Mouse (Mus musculus) midbrain, embryonic 12.5 days (tissue): Measurements from ENCODE around the gene Dlx3. TPM values are rescaled to one million over a fixed set of nuclear protein-coding genes. Genes with fewer than 3 reads are reported as not detected.

Source experiments
- ATAC-seq: fragments of 200-750 bp; cut with Nextera tagmentation; 2 replicates; pipeline ENCODE4 v1.8.0; 2017; ENCODE audit warnings: low read depth, moderate TSS enrichment, moderate library complexity; ENCODE audit not compliant: low FRiP score
- H3K27ac ChIP-seq: fragments of 300-500 bp; sonication (generic); replicated peaks from 2 replicates; pipeline ENCODE4 v1.5.1; 2016; ENCODE audit warnings: mild to moderate bottlenecking
- H3K27me3 ChIP-seq: fragments of 300-500 bp; sonication (generic); 2 replicates; pipeline ENCODE4 v1.6.1; 2016; ENCODE audit warnings: mild to moderate bottlenecking
- H3K36me3 ChIP-seq: fragments of 300-500 bp; sonication (generic); 2 replicates; pipeline ENCODE4 v1.6.1; 2016
- H3K4me1 ChIP-seq: fragments of 300-500 bp; sonication (generic); 2 replicates; pipeline ENCODE4 v1.6.1; 2016
- H3K4me2 ChIP-seq: fragments of 300-500 bp; sonication (generic); replicated peaks from 2 replicates; pipeline ENCODE4 v1.6.1; 2016; ENCODE audit warnings: mild to moderate bottlenecking, moderate library complexity
- H3K4me3 ChIP-seq: fragments of 300-500 bp; sonication (generic); 2 replicates; pipeline ENCODE4 v1.5.1; 2016; ENCODE audit warnings: mild to moderate bottlenecking
- H3K9ac ChIP-seq: fragments of 300-500 bp; sonication (generic); replicated peaks from 2 replicates; pipeline ENCODE4 v1.6.1; 2016; ENCODE audit warnings: mild to moderate bottlenecking, moderate library complexity
- H3K9me3 ChIP-seq: fragments of 300-500 bp; sonication (generic); 2 replicates; pipeline ENCODE4 v1.6.1; 2016; ENCODE audit warnings: mild to moderate bottlenecking
- WGBS: fragments of 180-500 bp; shearing (Covaris S2); methylation state at CpG from one replicate; pipeline ENCODE4 v1.1.7; 2016; 5-methylcytosine and 5-hydroxymethylcytosine counted together
- polyA plus RNA-seq: library from polyadenylated mRNA; unstranded; fragments of >200 nt; fragmentation: Nextera tagmentation; extraction: Ambion mirVana; gene quantifications from 2 replicates; pipeline ENCODE4 v1.2.1, GENCODE M21; 2016

The Dlx3 gene
- 0.67 and 0.71 TPM in 2 replicates for polyA plus RNA-seq

GRCm38 (mm10) chr11:95119990-95120632 is at the start of gene Dlx3:
Gene Dlx3, plus strand, starts transcription at chr11:95120119.
- Histone ChIP-seq H3K36me3 (no peaks in the 10 kb centered on the region), H3K27ac (no peak within 1 kb of the TSS), H3K4me1 (peaks cover 22% of the 10 kb centered on the region), H3K9ac (no peak within 1 kb of the TSS; the same call in 1 of the 2 replicates), H3K27me3 (peaks cover 81% of the 10 kb centered on the region), H3K4me3 (peak within 1 kb of the TSS; percentile 43), H3K9me3 (no peaks in the 10 kb centered on the region), H3K4me2 (peak within 1 kb of the TSS; percentile 69)
- peak; percentile 55; the same call in 1 of the 2 replicates for ATAC-seq
- under 1% methylated on average over 54 of the region's 55 CpGs for WGBS

GRCm38 (mm10) chr11:95070140-95071107 is 49.5 kb upstream of the Dlx3 start:
- peaks cover 2% of the 10 kb centered on the region; the same call in 1 of the 2 replicates for H3K4me1 ChIP-seq
- no peak overlapping the region for H3K4me3 ChIP-seq
- no peaks in the 10 kb centered on the region for H3K9me3 ChIP-seq
- ATAC-seq: no peak
- no peak overlapping the region for H3K4me2 ChIP-seq
- H3K9ac ChIP-seq: no peak overlapping the region
- peaks cover 27% of the 10 kb centered on the region for H3K27me3 ChIP-seq
- WGBS: 73% methylated on average over 8 of the region's 8 CpGs
- no peak overlapping the region for H3K27ac ChIP-seq
- no peaks in the 10 kb centered on the region for H3K36me3 ChIP-seq

- no peak overlapping the region for H3K27ac ChIP-seq
- H3K27me3 ChIP-seq: peaks cover 35% of the 10 kb centered on the region
- WGBS: 60% methylated on average over 7 of the region's 7 CpGs
- H3K9ac ChIP-seq: no peak overlapping the region
- H3K4me3 ChIP-seq: no peak overlapping the region
- peaks cover 11% of the 10 kb centered on the region for H3K4me1 ChIP-seq
- ATAC-seq: no peak
- no peaks in the 10 kb centered on the region for H3K36me3 ChIP-seq
- no peaks in the 10 kb centered on the region for H3K9me3 ChIP-seq
- no peak overlapping the region for H3K4me2 ChIP-seq
These were observed 48.7 kb upstream of the Dlx3 start for GRCm38 (mm10) chr11:95071266-95071665.

- WGBS: 74% methylated on average over 7 of the region's 8 CpGs
- H3K27ac ChIP-seq: no peak overlapping the region
- no peaks in the 10 kb centered on the region for H3K9me3 ChIP-seq
- H3K4me3 ChIP-seq: no peak overlapping the region
- no peaks in the 10 kb centered on the region for H3K36me3 ChIP-seq
- peaks cover 16% of the 10 kb centered on the region for H3K4me1 ChIP-seq
- no peak for ATAC-seq
- H3K4me2 ChIP-seq: no peak overlapping the region
- H3K9ac ChIP-seq: no peak overlapping the region
- H3K27me3 ChIP-seq: peaks cover 44% of the 10 kb centered on the region
These were observed 47.8 kb upstream of the Dlx3 start for GRCm38 (mm10) chr11:95072136-95072535.

- H3K27ac ChIP-seq: no peak overlapping the region
- no peak overlapping the region for H3K4me2 ChIP-seq
- ATAC-seq: no peak
- H3K4me1 ChIP-seq: peaks cover 16% of the 10 kb centered on the region
- peaks cover 51% of the 10 kb centered on the region for H3K27me3 ChIP-seq
- no peak overlapping the region for H3K4me3 ChIP-seq
- H3K36me3 ChIP-seq: no peaks in the 10 kb centered on the region
- 82% methylated on average over 5 of the region's 5 CpGs for WGBS
- no peaks in the 10 kb centered on the region for H3K9me3 ChIP-seq
- no peak overlapping the region for H3K9ac ChIP-seq
These were observed 47.1 kb upstream of the Dlx3 start for GRCm38 (mm10) chr11:95072804-95073203.

GRCm38 (mm10) chr11:95073835-95074234 is 46.1 kb upstream of the Dlx3 start:
- no peak for ATAC-seq
- WGBS: 80% methylated on average over 4 of the region's 4 CpGs
- H3K4me1 ChIP-seq: peaks cover 16% of the 10 kb centered on the region
- no peak overlapping the region for H3K27ac ChIP-seq
- H3K4me3 ChIP-seq: no peak overlapping the region
- H3K36me3 ChIP-seq: no peaks in the 10 kb centered on the region
- H3K9ac ChIP-seq: no peak overlapping the region
- H3K4me2 ChIP-seq: no peak overlapping the region
- peaks cover 61% of the 10 kb centered on the region for H3K27me3 ChIP-seq
- H3K9me3 ChIP-seq: no peaks in the 10 kb centered on the region

GRCm38 (mm10) chr11:95074694-95075093 is 45.2 kb upstream of the Dlx3 start:
- Histone ChIP-seq H3K4me2 (0 out of 2 replicates have a peak overlapping the region, but pooled peaks have one; percentile 92), H3K36me3 (no peaks in the 10 kb centered on the region), H3K9ac (no peak overlapping the region), H3K9me3 (no peaks in the 10 kb centered on the region), H3K4me1 (peaks cover 16% of the 10 kb centered on the region), H3K27ac (no peak overlapping the region), H3K27me3 (peaks cover 69% of the 10 kb centered on the region), H3K4me3 (no peak overlapping the region)
- ATAC-seq: no peak
- WGBS: 83% methylated on average over 4 of the region's 4 CpGs

- Histone ChIP-seq H3K27ac (no peak overlapping the region), H3K27me3 (peaks cover 75% of the 10 kb centered on the region), H3K9ac (peak overlapping the region; percentile 61; the same call in 1 of the 2 replicates), H3K9me3 (no peaks in the 10 kb centered on the region), H3K4me1 (peaks cover 16% of the 10 kb centered on the region), H3K36me3 (no peaks in the 10 kb centered on the region), H3K4me3 (peak overlapping the region; percentile 62), H3K4me2 (peak overlapping the region; percentile 92)
- ATAC-seq: 0 out of 2 replicates have a peak, but pooled peaks have one; percentile 2
- 8% methylated on average over 19 of the region's 19 CpGs for WGBS
These were observed 44.5 kb upstream of the Dlx3 start for GRCm38 (mm10) chr11:95075197-95076040.

- peak overlapping the region; percentile 92 for H3K4me2 ChIP-seq
- H3K36me3 ChIP-seq: no peaks in the 10 kb centered on the region
- peak; percentile 62; the same call in 1 of the 2 replicates for ATAC-seq
- peaks cover 75% of the 10 kb centered on the region for H3K27me3 ChIP-seq
- H3K9me3 ChIP-seq: no peaks in the 10 kb centered on the region
- H3K4me1 ChIP-seq: peaks cover 16% of the 10 kb centered on the region
- WGBS: under 1% methylated on average over 42 of the region's 42 CpGs
- peak overlapping the region; percentile 61 for H3K9ac ChIP-seq
- peak overlapping the region; percentile 62 for H3K4me3 ChIP-seq
- H3K27ac ChIP-seq: no peak overlapping the region; the same call in 1 of the 2 replicates
These were observed 43.8 kb upstream of the Dlx3 start for GRCm38 (mm10) chr11:95076041-95076535.

- Histone ChIP-seq H3K4me3 (peak within 1 kb of the TSS; percentile 62), H3K27ac (no peak within 1 kb of the TSS; the same call in 1 of the 2 replicates), H3K9me3 (no peaks in the 10 kb centered on the region), H3K4me2 (peak within 1 kb of the TSS; percentile 92), H3K36me3 (no peaks in the 10 kb centered on the region), H3K27me3 (peaks cover 75% of the 10 kb centered on the region), H3K9ac (peak within 1 kb of the TSS; percentile 61), H3K4me1 (peaks cover 16% of the 10 kb centered on the region)
- ATAC-seq: peak; percentile 60; the same call in 1 of the 2 replicates
- under 1% methylated on average over 51 of the region's 51 CpGs for WGBS
These were observed 43.3 kb upstream of the Dlx3 start, which contains the start of gene Itga3 for GRCm38 (mm10) chr11:95076536-95077111. Gene Itga3, minus strand, starts transcription at chr11:95076801.

- ATAC-seq: no peak
- no peaks in the 10 kb centered on the region for H3K36me3 ChIP-seq
- WGBS: 60% methylated on average over 7 of the region's 7 CpGs
- H3K9me3 ChIP-seq: no peaks in the 10 kb centered on the region
- no peak overlapping the region for H3K9ac ChIP-seq
- no peak overlapping the region for H3K4me2 ChIP-seq
- H3K4me1 ChIP-seq: peaks cover 16% of the 10 kb centered on the region
- H3K4me3 ChIP-seq: no peak overlapping the region
- H3K27me3 ChIP-seq: peaks cover 72% of the 10 kb centered on the region
- H3K27ac ChIP-seq: no peak overlapping the region
These were observed 42.0 kb upstream of the Dlx3 start for GRCm38 (mm10) chr11:95077956-95078355.
